Mouse (Mus musculus): ENCODE measurements around the gene Dnajb2.

Gene Dnajb2

DNA sequence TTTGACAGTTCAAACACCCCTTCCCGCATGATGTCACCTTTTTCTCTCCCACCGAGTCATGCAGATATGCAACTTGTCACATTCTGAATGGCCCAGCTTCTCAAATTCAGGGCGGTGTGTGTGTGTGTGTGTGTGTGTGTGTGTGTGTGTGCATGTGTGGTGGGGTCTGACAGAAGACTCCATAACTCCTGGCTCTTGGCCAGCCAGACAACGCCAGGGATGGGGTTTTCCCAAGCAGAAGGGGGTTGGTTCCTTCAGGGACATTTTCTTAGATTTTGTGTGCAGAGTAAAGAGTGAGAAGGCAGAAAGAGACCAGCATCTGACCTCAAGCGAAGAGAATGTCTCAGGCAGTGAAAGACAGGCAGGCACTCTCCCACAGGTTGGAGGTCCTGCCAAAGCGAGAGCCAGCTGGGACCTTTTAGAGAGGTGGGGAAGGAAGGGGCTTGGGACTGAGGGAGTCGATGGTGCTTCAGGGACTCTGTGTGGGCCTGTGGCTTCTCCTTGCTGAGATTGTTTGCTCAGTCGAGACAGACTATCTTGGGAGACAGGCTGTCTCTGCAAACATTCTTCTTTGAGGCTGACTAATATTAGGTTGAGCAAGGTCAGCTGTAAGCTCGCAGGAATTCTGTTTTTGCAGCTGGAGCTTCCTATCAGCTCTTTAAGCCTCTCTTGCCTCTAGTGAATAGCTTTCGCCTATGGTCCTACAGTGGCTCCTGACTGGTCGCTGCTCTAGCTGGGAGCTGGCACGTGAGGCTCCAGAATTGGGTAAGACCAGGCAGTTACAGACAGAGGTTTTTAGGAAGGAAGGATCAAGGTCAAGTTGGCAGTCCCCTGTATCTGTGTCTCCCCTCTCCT lies 56.5 kb downstream of the Dnajb2 start:
- DNase-seq (ENCODE audit: low spot score in 2 of 2) = no peak

DNA sequence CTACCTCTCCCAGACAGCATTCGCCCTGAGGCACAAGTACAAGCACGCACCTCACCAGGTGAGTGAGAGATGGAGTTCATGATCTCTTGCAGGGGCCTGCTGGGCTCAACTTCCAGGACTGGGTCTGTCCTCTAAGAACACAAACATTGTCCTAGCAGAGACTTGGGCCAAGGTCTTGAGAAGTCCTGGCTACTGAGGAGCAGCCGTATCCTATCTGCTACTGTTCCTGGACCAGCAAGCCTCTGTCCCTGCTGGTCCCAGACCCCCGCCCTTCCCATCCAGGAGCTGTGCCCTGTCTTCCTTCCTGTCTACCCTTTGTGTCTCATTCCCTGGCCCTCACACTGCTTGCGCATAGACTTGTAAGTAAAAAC lies 57.1 kb downstream of the Dnajb2 start:
- no peak for DNase-seq (ENCODE audit: low spot score in 2 of 2)

DNA sequence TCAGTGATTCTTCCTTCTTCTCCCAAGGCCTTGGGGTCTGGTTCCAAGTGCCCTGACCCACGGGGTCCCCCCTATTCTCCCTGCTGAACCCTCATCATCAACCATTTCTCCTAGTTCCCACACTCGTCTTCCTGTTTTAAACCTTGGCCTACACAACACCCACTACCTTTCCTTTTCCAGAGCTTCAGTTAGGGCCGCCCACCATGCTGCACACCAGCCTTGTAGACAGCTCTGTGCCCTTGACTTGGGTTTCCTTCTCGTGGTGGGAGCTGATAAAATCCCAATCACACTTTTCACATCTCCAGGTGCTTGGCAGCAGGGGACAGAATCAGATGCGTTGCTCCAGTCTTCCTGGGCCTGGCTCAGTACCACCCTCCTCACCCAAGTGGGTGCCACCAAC lies 58.1 kb downstream of the Dnajb2 start:
- DNase-seq (ENCODE audit: low spot score in 2 of 2) = no peak

Data from frontal cortex, postnatal 10 days (tissue).